Mouse (Mus musculus): Measurements from ENCODE around the gene Arhgef18.
A peak's percentile ranks its signal among the peaks of the same experiment; 100 is the strongest.

Gene Arhgef18

GRCm38 (mm10) chr8:3500235-3501090, 107.7 kb downstream of the Arhgef18 start, which contains the start of gene Mcoln1:
TSS of gene Mcoln1 (plus strand) at chr8:3500457.
- peak; percentile 94 to 98 for DNase-seq (ENCODE audit: low spot score in 2 of 2)

GRCm38 (mm10) chr8:3502217-3502616, 109.4 kb downstream of the Arhgef18 start:
- DNase-seq (ENCODE audit: low spot score in 2 of 2): no peak

All from left cerebral cortex, adult 9 months (tissue).